8 mouse cellular contexts compared by ENCODE assay signal in genomic region chr11:3151358-3151757, GRCm38 (mm10). TPM values are rescaled to one million over a fixed set of nuclear protein-coding genes. Genes with fewer than 3 reads are reported as not detected.
DNase-seq lines count a peak whose midpoint lies in the region; ATAC-seq and TF ChIP-seq lines count a peak whose summit lies in the region.
"Not testable (repeated sequence)": the region's sequence is repeated elsewhere in the genome, so short reads cannot be mapped to it uniquely, and the experiment has no call there.

No protein-coding gene starts in this region.

- 0 out of 2 replicates have a peak, but pooled peaks have one; percentile 8 for ATAC-seq in erythroblast, adult 5-6 weeks (replicated peaks; ENCODE audit: low FRiP score, poor library complexity, severe bottlenecking)
- ATAC-seq in heart, embryonic 12.5 days (ENCODE audit: insufficient number of reproducible peaks, low FRiP score): peak; percentile 30
- ATAC-seq in intestine, embryonic 14.5 days (replicated peaks; ENCODE audit: low FRiP score, low TSS enrichment, low read depth): 0 out of 2 replicates have a peak, but pooled peaks have one; percentile 7
- 0 out of 2 replicates have a peak, but pooled peaks have one; percentile 34 for ATAC-seq in limb, embryonic 12.5 days (ENCODE audit: insufficient number of reproducible peaks, insufficient read depth, low FRiP score, low TSS enrichment, low read depth)
- ATAC-seq in lung, postnatal 0 days: 0 out of 2 replicates have a peak, but pooled peaks have one; percentile 7
- peak; percentile 28; the same call in 1 of the 2 replicates for ATAC-seq in midbrain, postnatal 0 days (ENCODE audit: low FRiP score)

- H3K4me1 ChIP-seq in CH12.LX (ENCODE audit: control insufficient read depth in 1 of 2, insufficient read depth in 2 of 2): peaks cover 0 to 11% of the 10 kb centered on the region in 2 experiments; a peak in 2 of 4 replicates
- H3K4me1 ChIP-seq in heart, embryonic 12.5 days (replicated peaks); intestine, embryonic 14.5 days (replicated peaks; ENCODE audit: control insufficient read depth, insufficient read depth, low read length); limb, embryonic 12.5 days (replicated peaks); lung, postnatal 0 days (ENCODE audit: insufficient read depth, low read depth, low read length); midbrain, postnatal 0 days (ENCODE audit: insufficient read depth, low read length): not testable (repeated sequence)

- H3K27me3 ChIP-seq in CH12.LX (replicated peaks); heart, embryonic 12.5 days (replicated peaks); intestine, embryonic 14.5 days (replicated peaks; ENCODE audit: control insufficient read depth, insufficient read depth, low read length); limb, embryonic 12.5 days; lung, postnatal 0 days (replicated peaks; ENCODE audit: insufficient read depth, low read length); midbrain, postnatal 0 days (ENCODE audit: insufficient read depth, low read length): not testable (repeated sequence)

- 87% methylated on average over 4 of the region's 4 CpGs for WGBS in heart, embryonic 12.5 days
- WGBS in intestine, embryonic 14.5 days: 92% methylated on average over 4 of the region's 4 CpGs
- WGBS in limb, embryonic 12.5 days: 90% methylated on average over 4 of the region's 4 CpGs
- WGBS in lung, postnatal 0 days: 93% methylated on average over 4 of the region's 4 CpGs
- 92% methylated on average over 4 of the region's 4 CpGs for WGBS in midbrain, postnatal 0 days

- dilution Hi-C loops in CH12.LX (cut with MboI; ENCODE audit: extremely low pct_ligation_motif_present, extremely low pct_unique_long_range_greater_than_20kb, low sequenced_read_pairs): not testable (repeated sequence)

- in situ Hi-C loops in CH12.LX (cut with MboI; ENCODE audit: low pct_ligation_motif_present, low pct_unique_long_range_greater_than_20kb, low sequenced_read_pairs): not testable (repeated sequence)

- H3K36me3 ChIP-seq in CH12.LX (replicated peaks in 1 of 2; ENCODE audit: control insufficient read depth in 1 of 2, insufficient read depth in 1 of 2, low read length in 1 of 2): peaks cover 14 to 23% of the 10 kb centered on the region in 2 experiments
- H3K36me3 ChIP-seq in heart, embryonic 12.5 days: peaks cover 13% of the 10 kb centered on the region
- H3K36me3 ChIP-seq in intestine, embryonic 14.5 days (ENCODE audit: control insufficient read depth, insufficient read depth, low read length); lung, postnatal 0 days (ENCODE audit: insufficient read depth, low read length); midbrain, postnatal 0 days (ENCODE audit: insufficient read depth, low read length): not testable (repeated sequence)
- peaks cover 13% of the 10 kb centered on the region for H3K36me3 ChIP-seq in limb, embryonic 12.5 days

- not testable (repeated sequence) for TF ChIP-seq EP300 in CH12.LX (IDR thresholded peaks at IDR 0.05; ENCODE audit: low read length); lung, postnatal 0 days (IDR thresholded peaks at IDR 0.05)

- not testable (repeated sequence) for H3K9ac ChIP-seq in CH12.LX (ENCODE audit: insufficient read depth, low read depth); heart, embryonic 12.5 days; intestine, embryonic 14.5 days (ENCODE audit: low read length); limb, embryonic 12.5 days (replicated peaks); lung, postnatal 0 days (replicated peaks; ENCODE audit: low read depth); midbrain, postnatal 0 days (replicated peaks; ENCODE audit: low read length, poor library complexity, severe bottlenecking)

- not testable (repeated sequence) for TF ChIP-seq POLR2A in CH12.LX (IDR thresholded peaks at IDR 0.05; ENCODE audit: low read depth, low read length)

- TF ChIP-seq RAD21 in CH12.LX (IDR thresholded peaks at IDR 0.05; ENCODE audit: low read depth, low read length): not testable (repeated sequence)

- H3K27ac ChIP-seq in CH12.LX (ENCODE audit: insufficient read depth, low read depth); heart, embryonic 12.5 days (ENCODE audit: poor library complexity, severe bottlenecking); intestine, embryonic 14.5 days (ENCODE audit: low read depth); limb, embryonic 12.5 days; lung, postnatal 0 days (ENCODE audit: low read length); midbrain, postnatal 0 days (ENCODE audit: low read depth, low read length): not testable (repeated sequence)

- H3K9me3 ChIP-seq in CH12.LX (replicated peaks; ENCODE audit: low read length); intestine, embryonic 14.5 days (ENCODE audit: control insufficient read depth, low read length); lung, postnatal 0 days (ENCODE audit: low read length): not testable (repeated sequence)
- H3K9me3 ChIP-seq in heart, embryonic 12.5 days (replicated peaks): peaks cover 19% of the 10 kb centered on the region
- H3K9me3 ChIP-seq in limb, embryonic 12.5 days: peaks cover 15% of the 10 kb centered on the region
- H3K9me3 ChIP-seq in midbrain, postnatal 0 days (ENCODE audit: low read length): peaks cover 15% of the 10 kb centered on the region

- not testable (repeated sequence) for TF ChIP-seq CTCF in CH12.LX (conservative IDR thresholded peaks at IDR 0.05 in 1 of 2, IDR thresholded peaks at IDR 0.05 in 1 of 2; ENCODE audit: low read depth in 2 of 2, low read length in 2 of 2); lung, postnatal 0 days (IDR thresholded peaks at IDR 0.05); midbrain, postnatal 0 days (IDR thresholded peaks at IDR 0.05)

- not testable (repeated sequence) for H3K4me3 ChIP-seq in CH12.LX (replicated peaks in 1 of 3; ENCODE audit: low read depth in 2 of 3, low read length in 2 of 3, poor library complexity in 1 of 3); heart, embryonic 12.5 days; intestine, embryonic 14.5 days (ENCODE audit: low read depth, low read length); limb, embryonic 12.5 days (replicated peaks); lung, postnatal 0 days (ENCODE audit: low read depth, low read length); midbrain, postnatal 0 days (ENCODE audit: low read depth, low read length)

- H3K79me2 ChIP-seq in CH12.LX (replicated peaks; ENCODE audit: control insufficient read depth, extremely low read depth, insufficient read depth, poor library complexity, severe bottlenecking): not testable (repeated sequence)

- DNase-seq in CH12.LX (ENCODE audit: extremely low read depth): peak; percentile 27
- DNase-seq in intestine, embryonic 14.5 days (ENCODE audit: low spot score); lung, postnatal 0 days (ENCODE audit: low spot score); midbrain, postnatal 0 days (ENCODE audit: low spot score): not testable (repeated sequence)
- DNase-seq in thymus, postnatal 36 days: peak; percentile 13 to 28

- H3K4me2 ChIP-seq in CH12.LX (ENCODE audit: insufficient read depth, low read depth, poor library complexity, severe bottlenecking); heart, embryonic 12.5 days; intestine, embryonic 14.5 days (ENCODE audit: low read length); limb, embryonic 12.5 days; lung, postnatal 0 days (replicated peaks; ENCODE audit: low read depth, low read length); midbrain, postnatal 0 days (ENCODE audit: low read depth, low read length, poor library complexity, severe bottlenecking): not testable (repeated sequence)

RNA-seq across cellular contexts. Expression of gene Sfi1, which starts 41.9 kb away (rescaled TPM):
- total RNA-seq in CH12.LX (2012; rRNA removed): 17.5 and 25.2 TPM in 2 replicates
- total RNA-seq in CH12.LX (2014; rRNA removed): 10.2 and 10.8 TPM in 2 replicates
- 17.4 and 22.6 TPM in 2 replicates for polyA plus RNA-seq in CH12.LX (2012; ENCODE audit: insufficient read length, low read depth)
- 7.7 TPM in 1 of 2 replicates, not detected in the other for total RNA-seq in erythroblast, adult 5-6 weeks (2015; ENCODE audit: low replicate concordance)
- 2.6 and 3.9 TPM in 2 replicates for total RNA-seq in erythroblast, adult 5-6 weeks (2017; ENCODE audit: low replicate concordance)
- 12.8 and 13.8 TPM in 2 replicates for polyA plus RNA-seq in heart, embryonic 12.5 days (2016; fragmentation: Nextera tagmentation; extraction: Ambion mirVana)
- polyA plus RNA-seq in intestine, embryonic 14.5 days (2014; fragmentation: Nextera tagmentation; extraction: Ambion mirVana): 11.2 TPM in 2 replicates
- polyA plus RNA-seq in limb, embryonic 12.5 days (2016; fragmentation: Nextera tagmentation; extraction: Ambion mirVana): 14.2 and 18.9 TPM in 2 replicates
- polyA plus RNA-seq in lung, postnatal 0 days (2015; fragmentation: Nextera tagmentation; extraction: Ambion mirVana): 7.9 and 8.3 TPM in 2 replicates
- total RNA-seq in midbrain, postnatal 0 days (2014; rRNA removed): 16.3 and 17.6 TPM in 2 replicates
- polyA plus RNA-seq in midbrain, postnatal 0 days (2015; fragmentation: Nextera tagmentation; extraction: Ambion mirVana): 10.8 and 11.3 TPM in 2 replicates

RNA-seq across cellular contexts. Expression of gene Eif4enif1, which starts 50.8 kb away (rescaled TPM):
- total RNA-seq in CH12.LX (2012; rRNA removed): 60.8 and 70.2 TPM in 2 replicates
- total RNA-seq in CH12.LX (2014; rRNA removed): 54.5 and 59.7 TPM in 2 replicates
- 115 and 127 TPM in 2 replicates for polyA plus RNA-seq in CH12.LX (2012; ENCODE audit: insufficient read length, low read depth)
- 20.2 and 71.5 TPM in 2 replicates for total RNA-seq in erythroblast, adult 5-6 weeks (2015; ENCODE audit: low replicate concordance)
- total RNA-seq in erythroblast, adult 5-6 weeks (2017; ENCODE audit: low replicate concordance): 31.5 and 44.0 TPM in 2 replicates
- polyA plus RNA-seq in heart, embryonic 12.5 days (2016; fragmentation: Nextera tagmentation; extraction: Ambion mirVana): 37.4 and 39.9 TPM in 2 replicates
- 52.7 and 56.2 TPM in 2 replicates for polyA plus RNA-seq in intestine, embryonic 14.5 days (2014; fragmentation: Nextera tagmentation; extraction: Ambion mirVana)
- 66.8 and 80.7 TPM in 2 replicates for polyA plus RNA-seq in limb, embryonic 12.5 days (2016; fragmentation: Nextera tagmentation; extraction: Ambion mirVana)
- polyA plus RNA-seq in lung, postnatal 0 days (2015; fragmentation: Nextera tagmentation; extraction: Ambion mirVana): 17.7 and 19.3 TPM in 2 replicates
- total RNA-seq in midbrain, postnatal 0 days (2014; rRNA removed): 56.9 and 59.6 TPM in 2 replicates
- polyA plus RNA-seq in midbrain, postnatal 0 days (2015; fragmentation: Nextera tagmentation; extraction: Ambion mirVana): 35.9 and 43.3 TPM in 2 replicates
